Mouse (Mus musculus) adrenal gland (tissue): ENCODE measurements around the gene Slc6a9.

Experiments
- intact Hi-C: fragments of 180-260 bp; cut with DNase I; formaldehyde crosslinking; loops from one replicate; pipeline ENCODE4 v1.15.1; 2025
- long read RNA-seq, 2 experiments: library from polyadenylated mRNA; unstranded; transcript quantifications; one replicate each; pipeline ENCODE4 v2.0.0; 2020; ENCODE audit warnings: borderline replicate concordance in 1 of 2; ENCODE audit not compliant: insufficient replicate concordance in 1 of 2

Gene Slc6a9
- long read RNA-seq, experiment 1, partial matches to known transcripts, result 0 of 4 reads
- long read RNA-seq, experiment 1, other reads (novel, unspliced or antisense), result 3 of 4 reads
- long read RNA-seq, experiment 2, partial matches to known transcripts, result 3 of 5 reads
- long read RNA-seq, experiment 2, other reads (novel, unspliced or antisense), result 2 of 5 reads

DNA sequence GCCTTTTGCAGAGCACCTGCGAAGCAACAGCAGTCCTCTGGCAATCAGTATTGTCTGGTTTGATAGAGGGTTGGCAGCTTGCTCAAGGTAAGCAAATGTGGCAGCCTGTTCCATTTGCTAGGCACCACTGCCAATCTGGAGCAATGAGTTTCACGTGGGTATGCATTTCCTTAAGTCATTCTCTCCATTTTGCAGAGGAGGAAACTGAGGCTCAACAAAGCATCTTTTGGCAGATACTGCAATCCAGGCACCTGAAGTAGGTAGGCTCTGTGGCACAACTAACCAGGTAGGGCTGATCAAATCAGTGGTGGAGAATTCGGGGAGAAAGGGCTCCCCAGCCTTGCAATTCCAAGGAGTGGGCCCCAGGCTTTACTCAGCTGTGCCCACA lies at the start of gene Slc6a9:
TSS of gene Slc6a9 (plus strand) at position 50 of the 388 bp plus-strand sequence.
- intact Hi-C loops, result no loop called here

DNA sequence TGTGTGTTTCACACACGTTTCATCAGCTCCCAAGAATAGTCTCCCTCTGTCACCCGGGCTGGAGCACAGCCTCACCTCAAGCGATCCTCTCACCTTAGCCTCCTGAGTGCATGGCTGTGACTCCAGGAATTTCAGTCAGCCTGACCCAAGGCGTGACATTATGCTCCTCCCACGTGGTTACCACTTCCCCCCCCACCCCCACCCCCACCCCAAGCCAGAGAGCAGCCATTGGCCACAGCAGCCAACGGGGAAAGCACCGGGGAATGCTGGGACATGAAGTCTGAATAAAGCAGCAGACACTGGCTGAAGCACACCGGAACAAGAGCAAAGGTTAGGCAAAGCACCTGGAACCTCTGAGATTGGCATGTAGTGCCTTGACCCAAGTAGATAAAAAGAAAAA lies 47.3 kb upstream of the Slc6a9 start:
- intact Hi-C loops, result no loop called here

DNA sequence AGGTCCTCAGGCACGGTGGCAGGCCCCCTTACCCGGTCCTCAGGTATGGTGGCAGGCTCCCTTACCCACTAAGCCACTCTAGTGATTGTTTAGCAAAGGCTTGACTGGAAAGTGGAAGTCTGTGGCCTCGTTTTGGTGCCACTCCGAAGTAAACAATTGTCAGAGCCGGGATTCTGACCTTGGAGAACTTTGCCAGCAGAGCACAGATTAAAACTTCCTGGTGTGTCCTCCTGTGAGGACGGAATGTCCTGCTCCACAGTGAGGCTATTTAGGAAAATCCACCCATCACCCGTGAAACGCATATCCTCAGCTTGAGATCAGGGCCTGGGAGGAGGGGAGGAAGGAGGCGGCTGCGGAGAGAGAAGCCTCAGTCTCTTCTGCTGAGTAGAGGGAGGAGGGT lies 46.0 kb upstream of the Slc6a9 start:
- intact Hi-C loops, result no loop called here

DNA sequence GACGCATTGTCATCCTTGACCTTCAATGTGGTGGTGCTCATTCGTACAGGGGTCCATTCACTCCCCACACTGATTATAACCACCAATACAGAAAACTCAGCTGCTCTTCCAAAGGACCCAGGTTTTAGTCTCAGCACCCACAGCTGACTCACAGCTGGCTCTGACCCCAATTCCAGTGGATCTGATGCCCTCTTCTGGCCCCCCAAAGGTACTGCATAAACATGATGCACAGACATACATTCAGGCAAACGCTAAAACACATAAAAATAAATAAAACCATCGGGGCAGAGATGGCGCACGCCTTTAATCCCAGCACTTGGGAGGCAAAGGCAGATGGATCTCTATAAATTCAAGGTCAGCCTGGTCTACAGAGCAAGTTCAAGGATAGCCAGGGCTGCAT lies 34.4 kb upstream of the Slc6a9 start:
- intact Hi-C loops, result no loop called here

DNA sequence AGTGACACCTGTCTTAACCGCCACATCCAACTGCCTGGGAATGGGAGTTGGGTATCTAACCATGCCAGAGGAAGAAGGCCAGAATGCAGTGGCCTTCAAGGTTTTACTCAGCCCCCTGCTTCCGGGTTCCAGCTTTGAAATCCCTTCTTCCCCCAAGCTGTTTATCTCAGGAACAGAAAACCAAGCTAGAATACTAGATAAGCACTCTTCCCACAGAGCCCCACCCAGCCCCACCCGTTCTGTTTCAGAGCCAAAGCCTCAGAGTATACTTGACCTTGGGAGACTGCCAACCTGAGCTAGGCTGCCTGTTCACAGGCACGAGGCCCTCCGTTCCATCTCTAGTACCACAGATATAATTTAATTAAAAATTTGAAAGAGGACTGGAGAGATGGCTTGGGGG lies 27.3 kb upstream of the Slc6a9 start:
- intact Hi-C loops, result no loop called here

DNA sequence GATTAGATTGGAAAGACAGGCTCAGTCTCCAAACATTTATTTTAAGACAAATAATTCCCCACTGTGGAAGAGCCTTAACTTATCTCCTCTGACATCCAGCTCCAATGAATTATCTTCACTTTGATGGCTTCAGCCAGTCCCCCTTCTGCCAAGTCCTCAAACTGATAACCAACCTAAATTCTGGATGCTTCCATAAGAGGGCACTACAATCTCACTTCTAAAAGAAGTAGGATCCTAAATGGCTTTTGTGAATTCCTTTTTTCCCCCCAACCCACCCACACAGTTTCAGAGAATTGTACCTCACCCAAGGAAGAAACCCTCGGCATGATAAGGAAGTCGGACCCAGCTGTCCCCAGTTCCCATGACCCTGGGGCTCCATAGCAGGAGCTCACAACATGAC lies 23.4 kb upstream of the Slc6a9 start:
- intact Hi-C loops, result loop anchor here (5.0 kb wide), 1 partner anchor 271 kb away; no protein-coding TSS in a partner anchor

DNA sequence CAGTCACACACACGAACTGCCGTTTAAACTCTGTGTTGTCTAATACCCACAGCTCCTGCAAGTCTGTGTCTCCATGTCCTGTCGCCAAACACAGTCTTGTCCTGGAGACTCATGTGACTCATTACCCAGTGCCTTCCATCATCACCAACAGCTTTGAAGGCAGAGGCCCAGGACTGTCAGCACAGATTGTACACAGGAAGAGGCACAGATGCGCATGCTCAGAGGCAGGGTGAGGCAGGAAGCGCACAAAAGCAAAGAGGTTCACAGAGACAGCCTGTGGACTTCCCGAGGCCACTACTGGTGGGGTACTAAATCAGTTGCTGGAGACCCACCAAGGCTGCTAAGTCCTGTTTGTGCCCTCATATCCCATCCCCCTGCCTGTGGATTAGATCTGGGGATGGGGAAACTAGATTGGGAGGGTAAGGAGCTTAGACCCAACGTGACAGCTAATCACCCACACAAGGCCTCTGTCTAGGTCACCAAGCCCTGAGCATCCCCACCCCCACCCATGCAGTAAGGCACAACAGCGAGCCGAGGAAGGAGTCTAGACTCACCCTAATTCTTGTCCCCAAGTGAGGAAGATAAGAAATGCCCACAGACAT lies 20.6 kb upstream of the Slc6a9 start:
- intact Hi-C loops, result loop anchor here (5.0 kb wide), 1 partner anchor 269 kb away; no protein-coding TSS in a partner anchor

DNA sequence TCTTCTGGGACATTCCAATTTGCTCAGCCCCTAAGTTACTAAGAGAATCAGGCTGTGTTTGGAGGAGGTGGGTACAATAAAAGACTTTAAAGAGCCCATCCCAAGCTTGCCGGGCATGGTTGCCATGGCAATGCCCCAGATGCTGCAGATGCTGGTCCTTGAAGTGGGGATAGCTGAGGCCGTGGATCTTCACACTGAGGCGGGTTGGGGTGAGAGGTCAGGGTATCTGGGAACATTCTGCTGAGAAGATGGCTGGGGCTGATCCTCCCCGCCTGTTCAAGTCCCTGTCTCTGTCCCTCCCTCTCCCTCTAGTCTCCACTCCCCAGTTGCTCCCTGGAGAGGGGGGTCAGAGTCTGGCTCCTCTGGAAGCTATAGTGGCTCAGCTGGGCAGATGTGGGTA lies 20.0 kb upstream of the Slc6a9 start:
- intact Hi-C loops, result loop anchor here (5.0 kb wide), 1 partner anchor 268 kb away; no protein-coding TSS in a partner anchor

DNA sequence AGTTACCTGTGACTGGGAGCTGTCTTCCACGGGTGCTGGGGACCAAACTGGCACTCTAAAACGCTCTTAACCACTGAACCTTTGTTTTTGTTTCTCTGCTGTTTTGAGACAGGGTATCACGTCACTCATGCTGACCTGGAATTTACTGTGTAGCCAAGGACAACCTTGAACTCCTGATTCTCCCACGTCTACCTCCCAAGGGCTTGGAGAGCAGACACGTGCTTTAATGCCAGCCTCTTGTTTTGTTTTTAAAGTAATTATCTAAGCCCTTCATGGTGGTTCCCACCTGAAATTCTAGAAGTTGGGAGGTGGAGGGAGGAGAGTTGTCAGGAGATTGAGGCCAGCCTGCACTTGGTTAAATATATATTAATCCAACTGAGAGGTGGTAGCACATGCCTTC lies 17.5 kb upstream of the Slc6a9 start:
- intact Hi-C loops, result no loop called here

DNA sequence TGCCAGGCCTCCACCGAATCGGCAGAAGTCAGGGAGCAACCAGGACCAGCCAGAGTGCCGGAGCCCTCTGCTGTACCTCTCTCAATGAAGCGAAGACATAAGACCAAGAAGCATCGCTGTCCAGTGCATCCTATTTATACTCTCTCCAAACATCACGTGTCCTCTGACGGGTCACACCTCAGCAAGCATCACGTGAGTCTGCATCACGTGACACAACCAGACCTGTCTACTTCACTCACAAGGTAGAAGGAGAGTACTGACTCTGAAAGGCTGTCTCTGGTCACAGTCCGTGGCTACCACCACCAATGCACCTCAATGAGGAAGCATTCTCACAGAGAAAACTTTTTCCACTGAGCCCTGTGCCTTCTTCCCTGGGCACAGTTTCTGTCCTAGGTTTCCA lies 16.3 kb upstream of the Slc6a9 start:
- intact Hi-C loops, result no loop called here

DNA sequence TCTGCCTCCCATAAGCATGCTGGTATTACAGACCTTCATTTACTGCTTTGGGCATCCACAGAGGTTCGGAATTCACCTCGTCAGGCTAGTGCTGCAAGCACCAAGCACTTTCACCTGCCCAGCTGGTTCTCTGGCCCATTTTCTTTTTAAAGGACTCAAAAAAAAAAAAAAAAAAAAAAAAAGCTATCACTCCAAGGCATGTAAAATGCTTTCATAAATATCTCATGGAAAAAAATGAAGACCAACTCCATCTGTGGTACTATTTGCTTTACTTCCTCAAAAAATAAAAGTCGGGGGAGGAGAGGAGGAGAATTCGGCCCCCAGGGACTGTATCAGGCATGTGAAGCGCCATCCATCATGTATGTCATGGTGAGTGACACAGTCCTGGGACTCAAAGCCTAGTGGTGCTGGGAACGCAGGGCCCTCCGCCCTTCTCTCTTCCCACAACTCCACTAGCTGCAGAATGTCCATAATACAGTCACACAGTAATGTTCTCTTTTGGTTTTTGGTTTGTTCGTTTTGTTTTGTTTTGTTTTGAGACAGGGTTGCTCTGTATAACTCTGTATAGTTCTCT lies 5.6 kb upstream of the Slc6a9 start:
- intact Hi-C loops, result loop anchor here (1.0 to 5.0 kb wide), 2 partner anchors 31 to 94 kb away; no protein-coding TSS in a partner anchor

DNA sequence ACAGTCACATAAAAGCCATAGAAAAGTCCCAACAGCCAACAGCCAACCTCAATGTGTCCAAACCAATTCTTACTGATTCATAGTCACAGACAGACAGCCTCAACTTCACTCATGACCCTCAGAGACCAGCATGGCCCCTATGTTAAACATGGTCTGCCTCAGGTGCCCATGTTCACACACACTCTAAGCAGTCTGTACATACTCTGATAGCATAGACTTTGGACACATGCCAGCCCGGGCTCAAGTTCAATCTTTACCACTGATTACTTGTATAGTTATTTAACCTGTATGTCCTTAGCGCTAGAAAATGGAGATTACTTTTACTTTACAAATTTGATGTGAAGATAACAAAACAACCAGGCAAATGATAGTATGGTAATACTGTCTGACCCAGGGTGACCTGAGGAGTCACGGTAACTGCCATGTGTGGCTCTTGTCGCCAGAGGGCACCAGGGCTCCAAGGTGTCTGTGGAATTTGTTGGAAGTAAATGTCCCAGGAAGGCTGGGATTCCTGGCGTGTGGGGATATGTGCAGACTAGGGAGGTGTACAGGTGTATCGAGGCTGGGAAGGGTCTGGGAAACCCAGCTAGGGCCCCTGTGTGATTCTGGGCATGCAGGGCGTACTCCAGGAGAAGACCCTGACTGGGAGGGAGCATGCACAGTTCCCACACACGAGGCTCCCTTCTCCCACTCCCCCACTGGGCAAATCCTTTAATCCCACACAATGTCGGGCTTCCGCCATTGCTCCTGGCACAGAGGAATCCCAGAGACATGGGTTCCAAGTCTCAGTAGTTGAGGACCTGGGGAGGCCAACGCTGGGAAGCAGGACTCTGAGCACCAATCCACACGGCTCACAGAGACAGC lies 4.8 kb upstream of the Slc6a9 start:
- intact Hi-C loops, result loop anchor here (1.0 to 5.0 kb wide), 2 partner anchors 30 to 93 kb away; no protein-coding TSS in a partner anchor

DNA sequence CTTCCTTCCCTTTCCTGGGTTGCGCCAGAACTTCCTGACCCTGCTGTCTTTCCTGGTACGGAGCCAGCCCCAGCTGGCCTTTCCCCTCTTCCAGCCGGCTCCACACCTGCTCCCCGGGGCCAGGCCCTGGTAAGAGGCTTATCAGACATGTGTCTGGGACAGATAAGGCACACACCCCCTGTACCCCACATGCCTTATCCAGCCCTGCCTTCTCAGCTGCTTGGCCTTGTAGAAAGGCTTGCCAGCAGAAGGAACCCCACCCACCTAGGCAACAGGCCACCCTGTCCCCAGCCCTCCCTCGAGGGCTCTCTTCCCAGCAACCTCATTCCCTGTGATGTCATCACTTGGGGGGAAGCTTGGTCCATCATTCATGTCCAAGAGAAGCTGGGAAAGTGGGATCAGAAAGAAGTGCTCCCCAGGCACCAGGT lies 4.2 kb upstream of the Slc6a9 start:
- intact Hi-C loops, result no loop called here

DNA sequence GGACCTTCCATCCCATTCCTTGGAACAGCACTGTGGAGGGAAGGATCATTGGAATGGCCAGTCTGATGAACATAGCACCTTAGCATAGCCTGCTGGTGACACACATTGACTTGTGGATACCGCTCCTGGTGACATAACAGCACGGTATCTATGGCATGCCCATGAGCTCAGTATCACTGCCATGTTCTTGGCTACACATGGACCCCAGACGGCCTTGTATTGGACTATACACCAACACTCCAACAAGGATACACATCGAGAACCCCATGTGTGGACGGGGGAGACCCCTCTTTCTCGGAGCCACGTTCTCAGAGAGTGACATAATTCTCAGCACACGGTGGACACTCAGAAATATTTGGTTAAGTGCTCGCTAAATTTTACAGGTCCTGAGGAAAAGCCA lies 3.5 kb upstream of the Slc6a9 start:
- intact Hi-C loops, result no loop called here

DNA sequence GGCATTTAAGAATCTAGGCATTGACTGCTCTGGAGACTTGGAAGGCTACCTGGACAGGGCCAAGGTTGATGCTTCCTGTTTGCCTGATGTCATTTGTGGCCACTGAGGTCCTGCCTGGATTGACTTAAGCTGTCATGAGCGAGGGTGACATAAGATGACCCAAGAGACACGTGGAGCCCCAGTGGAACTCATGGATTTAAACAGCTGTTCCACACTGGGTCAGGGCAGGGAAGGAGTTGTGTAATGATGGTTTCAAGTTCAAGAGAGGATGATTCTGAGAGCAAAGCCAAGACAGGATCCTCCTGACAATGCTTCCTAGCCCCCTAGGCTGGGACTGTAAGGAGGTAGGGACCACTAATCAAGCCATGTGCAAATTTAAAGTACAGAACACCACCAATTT lies 2.8 kb upstream of the Slc6a9 start:
- intact Hi-C loops, result no loop called here

DNA sequence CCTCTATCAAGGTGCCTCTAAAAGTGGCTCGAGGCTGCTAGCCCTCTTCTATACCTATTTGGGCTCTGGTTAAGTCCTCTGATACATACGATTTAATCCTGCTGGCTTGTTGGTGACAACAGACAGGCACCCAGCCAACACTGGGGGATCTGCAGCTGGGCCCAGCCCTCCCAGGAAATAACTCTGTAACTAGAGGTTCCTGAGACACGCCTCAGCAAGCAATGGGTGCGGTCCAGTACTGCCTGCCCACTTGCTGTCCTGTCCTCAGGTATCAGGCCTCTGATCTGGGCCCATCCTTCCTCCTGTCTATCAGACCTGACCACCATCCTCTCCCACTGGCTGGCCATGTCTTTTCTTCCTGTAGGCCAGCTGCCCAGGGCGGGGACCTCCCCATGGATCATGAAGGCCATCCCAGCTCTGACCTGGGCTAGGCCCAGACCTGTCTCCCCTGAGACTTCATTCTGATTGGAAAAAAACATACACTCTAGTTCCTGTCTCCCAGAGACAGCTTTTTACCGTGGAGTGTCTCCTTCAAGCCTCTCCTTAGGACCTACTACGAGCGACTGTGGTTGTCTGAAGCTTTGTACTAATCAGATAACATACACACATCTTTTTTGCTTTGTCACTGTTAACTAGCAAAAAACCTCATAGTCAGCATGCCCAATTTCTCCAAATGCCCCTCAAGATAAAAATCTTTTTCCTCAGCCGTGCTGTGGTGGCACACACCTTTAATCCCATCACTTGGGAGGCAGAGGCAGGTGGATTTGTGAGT lies 2.2 kb upstream of the Slc6a9 start:
- intact Hi-C loops, result loop anchor here (2.0 kb wide), 1 partner anchor 251 kb away; no protein-coding TSS in a partner anchor

DNA sequence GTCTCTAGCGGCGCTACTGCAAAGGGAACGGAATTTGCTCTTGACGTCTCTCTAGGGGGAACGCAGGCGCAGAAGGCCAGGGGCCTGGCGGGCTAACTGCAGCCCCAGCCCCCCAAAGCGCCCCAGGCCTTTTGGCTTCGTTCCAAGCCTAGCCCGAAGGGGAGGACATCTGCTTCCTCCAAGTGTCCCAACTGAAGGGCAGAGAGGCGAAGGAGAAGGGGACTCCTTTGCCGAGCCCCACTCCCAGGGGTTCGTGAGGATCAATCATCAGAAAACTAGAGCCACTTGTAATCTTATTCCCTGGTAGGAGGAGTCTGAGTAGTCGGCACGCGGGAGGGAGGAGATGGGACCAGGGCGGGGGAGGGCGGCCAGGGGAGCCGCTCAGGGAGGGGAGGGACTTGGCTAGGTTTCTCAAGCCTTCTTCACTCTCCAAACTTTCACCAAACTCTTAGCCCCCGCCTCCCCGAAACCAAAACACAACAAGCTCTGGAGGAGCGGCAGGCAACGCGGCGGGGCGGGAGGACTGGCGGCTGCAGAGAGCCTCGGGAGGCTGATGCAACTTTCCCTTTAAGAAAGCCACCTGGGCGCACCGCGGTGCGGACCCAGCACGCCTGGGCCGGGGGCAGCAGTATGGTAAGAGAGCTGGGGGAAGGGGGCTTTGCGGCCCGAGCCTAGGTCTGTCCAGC lies 682 bp downstream of the Slc6a9 start:
- intact Hi-C loops, result no loop called here

DNA sequence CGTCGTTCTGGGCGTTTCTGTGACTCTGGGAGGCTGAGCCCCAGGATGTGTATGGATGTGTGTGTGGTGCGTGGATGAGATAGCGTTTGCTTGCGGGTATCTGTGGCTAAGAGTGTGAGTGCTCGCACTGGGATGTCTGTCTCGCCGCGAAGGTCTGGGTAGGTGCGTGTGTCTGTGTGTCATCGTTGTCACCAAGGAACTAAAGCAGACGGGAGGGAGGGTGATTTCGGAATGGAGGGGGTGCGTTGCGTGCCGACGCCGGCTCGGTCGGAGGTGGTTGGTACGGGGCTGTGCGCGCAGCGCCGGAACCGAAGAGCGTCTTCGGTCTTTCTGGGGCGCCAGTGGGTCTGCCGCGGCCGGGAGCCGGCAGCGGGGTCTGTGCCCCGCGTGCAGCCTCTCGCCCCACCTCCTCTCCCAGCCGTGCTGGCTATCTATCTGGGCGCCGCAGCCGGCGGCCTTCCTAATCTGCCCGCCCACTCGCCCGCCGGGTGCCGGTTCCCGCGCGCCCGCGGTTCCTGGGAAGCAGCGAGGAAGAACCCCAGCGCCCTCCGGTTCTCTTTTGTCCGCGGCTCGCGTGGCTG lies 1.3 kb downstream of the Slc6a9 start:
- intact Hi-C loops, result no loop called here

DNA sequence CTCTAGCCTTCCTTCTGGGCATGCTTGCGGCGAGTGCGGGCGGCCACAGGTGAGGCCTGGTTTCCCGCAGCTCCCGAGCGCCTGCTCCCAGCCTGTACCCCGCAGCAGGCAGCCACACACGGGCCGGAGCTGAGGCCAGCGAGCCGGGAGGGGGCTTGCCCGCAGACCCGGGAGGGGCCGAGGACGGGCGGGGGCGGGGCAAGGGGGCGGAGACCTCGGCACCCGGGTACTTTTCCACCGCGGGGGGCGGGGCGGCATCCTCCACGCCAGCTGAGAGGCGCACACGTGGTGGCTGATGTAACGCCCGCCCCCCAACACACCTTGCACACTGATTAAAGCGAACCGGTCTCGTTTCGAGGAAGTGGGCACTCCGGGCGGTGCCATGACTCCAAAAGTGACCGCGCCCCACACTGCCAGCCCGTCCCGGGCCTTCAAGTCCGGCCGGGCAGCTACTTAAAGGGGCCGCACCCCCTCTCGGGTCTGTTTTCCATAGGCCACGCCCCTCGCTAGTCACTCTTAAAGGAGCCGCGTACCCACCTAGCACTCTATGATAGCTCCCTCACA lies 2.0 kb downstream of the Slc6a9 start:
- intact Hi-C loops, result no loop called here

DNA sequence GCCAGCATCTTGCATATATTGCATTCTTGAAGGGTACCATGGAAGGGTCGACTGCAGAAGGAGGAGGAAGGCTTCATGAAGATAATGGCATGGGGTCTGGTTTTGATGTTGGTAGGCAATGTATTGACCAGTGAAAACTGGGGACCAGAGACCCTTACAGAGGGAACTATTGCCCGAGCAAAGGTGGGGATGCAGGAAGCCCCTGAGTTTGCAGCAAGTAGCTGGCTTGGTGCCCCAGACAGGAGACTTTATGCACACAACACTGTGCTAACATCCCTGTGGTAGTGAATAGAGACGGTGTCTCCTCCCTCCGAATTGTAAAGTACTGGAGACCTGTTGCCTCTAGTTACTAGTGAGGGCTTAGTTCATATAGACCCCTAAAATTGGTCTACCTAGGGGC lies 3.0 kb downstream of the Slc6a9 start:
- intact Hi-C loops, result no loop called here
